Mouse (Mus musculus): ENCODE measurements around the gene Ublcp1. TPM values are rescaled to one million over a fixed set of nuclear protein-coding genes. Genes with fewer than 3 reads are reported as not detected.
"Not testable (repeated sequence)": the region's sequence is repeated elsewhere in the genome, so short reads cannot be mapped to it uniquely, and the experiment has no call there.

The Ublcp1 gene
- polyA plus RNA-seq, 1 experiment from 2014 or later = 58.3 TPM

- 92% methylated on average over 4 of the region's 4 CpGs for WGBS
- no peak for ATAC-seq (replicated peaks; ENCODE audit: low FRiP score)
These were observed 8.1 kb upstream of the Ublcp1 start for GRCm38 (mm10) chr11:44478382-44478781.

GRCm38 (mm10) chr11:44476445-44476844, 6.1 kb upstream of the Ublcp1 start:
- no peaks in the 10 kb centered on the region for H3K9me3 ChIP-seq (replicated peaks)
- H3K27me3 ChIP-seq = no peaks in the 10 kb centered on the region
- no peak overlapping the region for H3K27ac ChIP-seq
- no peak for ATAC-seq (replicated peaks; ENCODE audit: low FRiP score)
- H3K36me3 ChIP-seq = no peaks in the 10 kb centered on the region
- no peak overlapping the region for H3K9ac ChIP-seq
- H3K4me1 ChIP-seq = peaks cover 4% of the 10 kb centered on the region
- no peak overlapping the region for H3K4me2 ChIP-seq
- H3K4me3 ChIP-seq (replicated peaks) = no peak overlapping the region
- 80% methylated on average over 2 of the region's 2 CpGs for WGBS

More at GRCm38 (mm10) chr11:44478382-44478781, 8.1 kb upstream of the Ublcp1 start:
- Histone ChIP-seq H3K9ac (no peak overlapping the region), H3K9me3 (replicated peaks) (no peaks in the 10 kb centered on the region), H3K4me3 (replicated peaks) (no peak overlapping the region), H3K4me1 (no peaks in the 10 kb centered on the region), H3K27ac (no peak overlapping the region), H3K36me3 (no peaks in the 10 kb centered on the region), H3K4me2 (no peak overlapping the region), H3K27me3 (no peaks in the 10 kb centered on the region)

- peaks cover 8% of the 10 kb centered on the region for H3K4me1 ChIP-seq
- ATAC-seq (replicated peaks; ENCODE audit: low FRiP score) = no peak
- H3K9me3 ChIP-seq (replicated peaks) = no peaks in the 10 kb centered on the region
These were observed 5.2 kb upstream of the Ublcp1 start for GRCm38 (mm10) chr11:44475467-44475866.

GRCm38 (mm10) chr11:44471337-44471995, 1.2 kb upstream of the Ublcp1 start:
- no peaks in the 10 kb centered on the region for H3K36me3 ChIP-seq
- no peak for ATAC-seq (replicated peaks; ENCODE audit: low FRiP score)
- 18% methylated on average over 4 of the region's 4 CpGs for WGBS
- no peaks in the 10 kb centered on the region for H3K27me3 ChIP-seq
- H3K4me2 ChIP-seq = peak overlapping the region; percentile 88
- H3K4me1 ChIP-seq = peaks cover 22% of the 10 kb centered on the region
- H3K27ac ChIP-seq = peak overlapping the region; percentile 94
- peak overlapping the region; percentile 97 for H3K4me3 ChIP-seq (replicated peaks)
- H3K9me3 ChIP-seq (replicated peaks) = no peaks in the 10 kb centered on the region
- H3K9ac ChIP-seq = peak overlapping the region; percentile 86

More at GRCm38 (mm10) chr11:44475467-44475866, 5.2 kb upstream of the Ublcp1 start:
- 70% methylated on average over 3 of the region's 3 CpGs for WGBS
- Histone ChIP-seq H3K27me3 (no peaks in the 10 kb centered on the region), H3K36me3 (no peaks in the 10 kb centered on the region), H3K4me3 (replicated peaks) (no peak overlapping the region), H3K4me2 (no peak overlapping the region), H3K9ac (no peak overlapping the region), H3K27ac (no peak overlapping the region)

- peak overlapping the region; percentile 94 for H3K27ac ChIP-seq
- H3K4me2 ChIP-seq = peak overlapping the region; percentile 88
- 1% methylated on average over 59 of the region's 59 CpGs for WGBS
- H3K4me3 ChIP-seq (replicated peaks) = peak overlapping the region; percentile 97
- H3K36me3 ChIP-seq = peaks cover 13% of the 10 kb centered on the region
- H3K4me1 ChIP-seq = peaks cover 22% of the 10 kb centered on the region
- H3K9ac ChIP-seq = peak overlapping the region; percentile 86
- H3K27me3 ChIP-seq = no peaks in the 10 kb centered on the region
- no peaks in the 10 kb centered on the region for H3K9me3 ChIP-seq (replicated peaks)
- peak; percentile 84 for ATAC-seq (replicated peaks; ENCODE audit: low FRiP score)
These were observed 459 bp downstream of the Ublcp1 start for GRCm38 (mm10) chr11:44469646-44470431.

GRCm38 (mm10) chr11:44468306-44468790, 1.9 kb downstream of the Ublcp1 start:
- 72% methylated on average over 10 of the region's 10 CpGs for WGBS
- H3K27ac ChIP-seq = no peak overlapping the region
- peaks cover 23% of the 10 kb centered on the region for H3K36me3 ChIP-seq
- ATAC-seq (replicated peaks; ENCODE audit: low FRiP score) = no peak
- no peaks in the 10 kb centered on the region for H3K27me3 ChIP-seq
- peaks cover 22% of the 10 kb centered on the region for H3K4me1 ChIP-seq
- H3K9ac ChIP-seq = no peak overlapping the region
- no peak overlapping the region for H3K4me2 ChIP-seq
- H3K9me3 ChIP-seq (replicated peaks) = no peaks in the 10 kb centered on the region
- no peak overlapping the region for H3K4me3 ChIP-seq (replicated peaks)

GRCm38 (mm10) chr11:44466949-44467442, 3.3 kb downstream of the Ublcp1 start:
- Histone ChIP-seq H3K4me1 (peaks cover 22% of the 10 kb centered on the region), H3K9ac (no peak overlapping the region), H3K4me2 (no peak overlapping the region), H3K9me3 (replicated peaks) (no peaks in the 10 kb centered on the region), H3K27me3 (no peaks in the 10 kb centered on the region), H3K4me3 (replicated peaks) (no peak overlapping the region), H3K36me3 (peaks cover 23% of the 10 kb centered on the region), H3K27ac (no peak overlapping the region)
- 90% methylated on average over 6 of the region's 6 CpGs for WGBS
- no peak for ATAC-seq (replicated peaks; ENCODE audit: low FRiP score)

GRCm38 (mm10) chr11:44461493-44461892, 8.8 kb downstream of the Ublcp1 start:
- Histone ChIP-seq H3K4me3 (replicated peaks) (no peak overlapping the region), H3K4me1 (no peaks in the 10 kb centered on the region), H3K27ac (no peak overlapping the region), H3K36me3 (peaks cover 69% of the 10 kb centered on the region), H3K4me2 (no peak overlapping the region), H3K9me3 (replicated peaks) (no peaks in the 10 kb centered on the region), H3K9ac (no peak overlapping the region), H3K27me3 (no peaks in the 10 kb centered on the region)
- 69% methylated on average over 6 of the region's 6 CpGs for WGBS
- no peak for ATAC-seq (replicated peaks; ENCODE audit: low FRiP score)

- H3K27me3 ChIP-seq = no peaks in the 10 kb centered on the region
- H3K4me2 ChIP-seq = no peak overlapping the region
- peak; percentile 70; the same call in 1 of the 2 replicates for ATAC-seq (replicated peaks; ENCODE audit: low FRiP score)
- no peak overlapping the region for H3K9ac ChIP-seq
- H3K36me3 ChIP-seq = peaks cover 45% of the 10 kb centered on the region
- 51% methylated on average over 2 of the region's 2 CpGs for WGBS
- H3K27ac ChIP-seq = no peak overlapping the region
- no peaks in the 10 kb centered on the region for H3K9me3 ChIP-seq (replicated peaks)
- no peak overlapping the region for H3K4me3 ChIP-seq (replicated peaks)
- H3K4me1 ChIP-seq = no peaks in the 10 kb centered on the region
These were observed 16.9 kb downstream of the Ublcp1 start for GRCm38 (mm10) chr11:44453423-44453822.

GRCm38 (mm10) chr11:44452016-44452415, 18.3 kb downstream of the Ublcp1 start:
- not testable (repeated sequence) for H3K9me3 ChIP-seq (replicated peaks); H3K27ac ChIP-seq; H3K4me1 ChIP-seq; H3K27me3 ChIP-seq; H3K9ac ChIP-seq; H3K4me2 ChIP-seq; H3K4me3 ChIP-seq (replicated peaks); ATAC-seq (replicated peaks; ENCODE audit: low FRiP score)
- whole genome bisulfite sequencing = 89% methylated on average over 5 of the region's 5 CpGs
- H3K36me3 ChIP-seq = peaks cover 33% of the 10 kb centered on the region

GRCm38 (mm10) chr11:44451046-44451445, 19.3 kb downstream of the Ublcp1 start:
- Histone ChIP-seq H3K27me3 (no peaks in the 10 kb centered on the region), H3K4me1 (no peaks in the 10 kb centered on the region), H3K9ac (no peak overlapping the region), H3K4me3 (replicated peaks) (no peak overlapping the region), H3K27ac (no peak overlapping the region), H3K36me3 (peaks cover 24% of the 10 kb centered on the region), H3K9me3 (replicated peaks) (no peaks in the 10 kb centered on the region), H3K4me2 (no peak overlapping the region)
- no peak for ATAC-seq (replicated peaks; ENCODE audit: low FRiP score)

GRCm38 (mm10) chr11:44437786-44438185, 32.5 kb downstream of the Ublcp1 start:
- no peak overlapping the region for H3K9ac ChIP-seq
- H3K4me3 ChIP-seq (replicated peaks) = no peak overlapping the region
- no peak overlapping the region for H3K27ac ChIP-seq
- H3K9me3 ChIP-seq (replicated peaks) = no peaks in the 10 kb centered on the region
- no peaks in the 10 kb centered on the region for H3K36me3 ChIP-seq
- H3K27me3 ChIP-seq = no peaks in the 10 kb centered on the region
- 97% methylated on average over 6 of the region's 6 CpGs for WGBS
- H3K4me1 ChIP-seq = no peaks in the 10 kb centered on the region
- no peak overlapping the region for H3K4me2 ChIP-seq
- no peak for ATAC-seq (replicated peaks; ENCODE audit: low FRiP score)
